Mouse (Mus musculus): ENCODE measurements around the gene Cttn. TPM values are rescaled to one million over a fixed set of nuclear protein-coding genes. Genes with fewer than 3 reads are reported as not detected.
A peak's percentile ranks its signal among the peaks of the same experiment; 100 is the strongest.

Cttn gene
- polyA plus RNA-seq (2014; fragmentation: Nextera tagmentation; extraction: Ambion mirVana), result 151 and 158 TPM in 2 replicates

DNA sequence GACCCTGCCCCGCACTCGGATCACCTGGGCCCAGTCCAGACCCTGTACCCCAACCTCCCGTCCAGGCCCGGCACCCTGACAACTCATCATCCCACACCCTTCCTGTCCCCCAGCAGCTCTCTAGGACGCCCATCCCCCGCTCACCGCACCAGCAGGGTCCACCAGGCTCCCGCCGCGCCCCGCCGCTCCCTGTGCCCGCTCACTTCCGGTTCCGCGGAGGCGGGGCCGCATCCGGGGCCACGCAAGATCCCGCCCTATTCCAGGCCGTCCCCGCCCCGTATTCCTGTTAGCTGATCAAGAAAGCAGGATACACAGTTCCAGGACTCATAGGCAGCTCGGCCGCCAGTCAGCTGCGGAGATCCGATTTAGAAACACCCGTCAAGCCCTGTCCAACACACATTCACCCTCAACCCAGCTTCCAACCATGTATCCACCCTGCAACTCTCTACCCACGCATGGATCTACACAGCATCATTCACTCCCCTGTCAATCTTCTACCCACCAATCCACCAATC, at the start of gene Cttn:
Gene Cttn (minus strand): TSS at position 465 of the 515 bp plus-strand sequence.
- ATAC-seq (peak; percentile 98), DNase-seq (ENCODE audit: low spot score) (peak; percentile 94)
- WGBS, result under 1% methylated on average over 30 of the region's 30 CpGs
- Histone ChIP-seq H3K4me3 (ENCODE audit: low read depth, low read length) (peak within 1 kb of the TSS; percentile 93), H3K36me3 (ENCODE audit: control insufficient read depth, insufficient read depth, low read length) (peaks cover 3% of the 10 kb centered on the region), H3K27me3 (replicated peaks; ENCODE audit: control insufficient read depth, insufficient read depth, low read length) (no peaks in the 10 kb centered on the region), H3K9me3 (replicated peaks; ENCODE audit: control insufficient read depth, low read length) (no peaks in the 10 kb centered on the region), H3K27ac (ENCODE audit: low read depth, low read length) (peak within 1 kb of the TSS; percentile 84), H3K4me1 (ENCODE audit: control insufficient read depth, insufficient read depth, low read length) (peaks cover 7% of the 10 kb centered on the region), H3K9ac (ENCODE audit: low read length) (peak within 1 kb of the TSS; percentile 96), H3K4me2 (ENCODE audit: low read length) (peak within 1 kb of the TSS; percentile 85)

DNA sequence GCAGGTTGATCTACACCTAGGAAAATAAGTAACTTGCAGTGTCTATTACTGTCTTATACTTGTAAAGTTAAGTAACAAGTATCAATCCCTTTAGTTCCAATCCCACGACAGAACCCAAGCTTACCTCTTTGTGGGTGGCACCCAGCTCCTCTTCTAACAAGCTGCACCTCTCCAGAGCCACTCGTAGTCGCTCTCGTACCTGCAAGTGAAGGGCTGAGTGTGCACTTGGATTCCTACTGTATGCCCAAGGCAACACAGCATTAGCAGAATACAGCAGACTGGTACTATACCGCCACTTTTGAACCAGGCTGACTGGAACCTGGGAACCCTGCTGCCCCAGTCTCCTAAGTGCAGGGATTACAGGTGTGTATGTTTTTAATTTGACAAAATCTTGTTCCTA, 49.0 kb upstream of the Cttn start:
- 93% methylated on average over 5 of the region's 5 CpGs for WGBS

DNA sequence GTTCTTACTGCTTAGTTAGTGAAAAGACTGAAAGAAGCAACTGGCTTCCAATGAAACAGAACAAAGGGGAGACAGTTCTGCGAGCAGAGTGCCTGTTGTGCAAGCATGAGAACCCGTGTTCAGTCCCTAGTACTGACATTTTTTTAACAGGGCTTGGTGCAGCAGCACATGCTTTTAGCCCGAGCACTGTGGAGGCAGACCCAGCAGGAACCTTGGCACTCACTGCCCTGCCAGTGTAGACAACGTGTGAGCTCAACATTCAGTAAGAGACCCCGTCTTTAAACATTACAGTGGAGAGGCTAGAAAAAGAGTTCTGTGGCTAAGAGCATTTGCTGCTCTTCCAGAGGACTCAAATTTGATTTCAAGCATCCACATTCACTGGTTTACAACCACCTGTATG, 45.9 kb upstream of the Cttn start:
- no peak overlapping the region for H3K4me3 ChIP-seq (ENCODE audit: low read depth, low read length)
- H3K36me3 ChIP-seq (ENCODE audit: control insufficient read depth, insufficient read depth, low read length), result peaks cover 79% of the 10 kb centered on the region
- H3K9ac ChIP-seq (ENCODE audit: low read length), result no peak overlapping the region
- WGBS, result 79% methylated on average over 5 of the region's 5 CpGs
- no peak for ATAC-seq
- H3K4me1 ChIP-seq (ENCODE audit: control insufficient read depth, insufficient read depth, low read length), result no peaks in the 10 kb centered on the region
- DNase-seq (ENCODE audit: low spot score), result no peak
- H3K27ac ChIP-seq (ENCODE audit: low read depth, low read length), result no peak overlapping the region
- H3K4me2 ChIP-seq (ENCODE audit: low read length), result no peak overlapping the region
- no peaks in the 10 kb centered on the region for H3K27me3 ChIP-seq (replicated peaks; ENCODE audit: control insufficient read depth, insufficient read depth, low read length)
- no peaks in the 10 kb centered on the region for H3K9me3 ChIP-seq (replicated peaks; ENCODE audit: control insufficient read depth, low read length)

More for the DNA sequence above, 49.0 kb upstream of the Cttn start:
- H3K36me3 ChIP-seq (ENCODE audit: control insufficient read depth, insufficient read depth, low read length), result peaks cover 50% of the 10 kb centered on the region
- H3K27me3 ChIP-seq (replicated peaks; ENCODE audit: control insufficient read depth, insufficient read depth, low read length), result no peaks in the 10 kb centered on the region
- no peak overlapping the region for H3K9ac ChIP-seq (ENCODE audit: low read length)
- no peaks in the 10 kb centered on the region for H3K4me1 ChIP-seq (ENCODE audit: control insufficient read depth, insufficient read depth, low read length)
- ATAC-seq (no peak), DNase-seq (ENCODE audit: low spot score) (no peak)
- no peak overlapping the region for H3K4me3 ChIP-seq (ENCODE audit: low read depth, low read length)
- H3K4me2 ChIP-seq (ENCODE audit: low read length), result no peak overlapping the region
- no peaks in the 10 kb centered on the region for H3K9me3 ChIP-seq (replicated peaks; ENCODE audit: control insufficient read depth, low read length)
- H3K27ac ChIP-seq (ENCODE audit: low read depth, low read length), result no peak overlapping the region

DNA sequence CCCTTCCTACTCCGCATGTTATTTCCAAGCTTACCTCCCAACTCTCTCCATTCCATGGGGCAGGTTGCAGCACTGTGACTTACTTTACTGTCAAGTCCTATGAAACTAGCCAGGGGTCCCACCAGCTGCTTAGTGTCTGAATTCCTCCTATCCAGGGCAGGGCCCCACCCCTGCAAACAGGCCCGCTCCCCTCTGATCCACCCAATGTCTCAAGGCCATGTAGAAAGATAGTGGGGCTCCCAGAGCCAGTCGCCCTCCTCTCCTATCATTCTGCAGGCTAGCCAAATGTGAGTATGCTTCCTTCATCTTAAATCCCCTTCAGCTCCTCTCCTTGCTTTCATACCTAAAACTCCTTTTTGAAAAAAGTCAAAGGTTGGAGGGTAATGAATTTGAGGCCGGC, 38.3 kb upstream of the Cttn start:
- no peaks in the 10 kb centered on the region for H3K9me3 ChIP-seq (replicated peaks; ENCODE audit: control insufficient read depth, low read length)
- no peaks in the 10 kb centered on the region for H3K4me1 ChIP-seq (ENCODE audit: control insufficient read depth, insufficient read depth, low read length)
- H3K27me3 ChIP-seq (replicated peaks; ENCODE audit: control insufficient read depth, insufficient read depth, low read length), result no peaks in the 10 kb centered on the region
- H3K36me3 ChIP-seq (ENCODE audit: control insufficient read depth, insufficient read depth, low read length), result peaks cover 94% of the 10 kb centered on the region
- H3K4me3 ChIP-seq (ENCODE audit: low read depth, low read length), result no peak overlapping the region
- ATAC-seq, result no peak
- no peak overlapping the region for H3K4me2 ChIP-seq (ENCODE audit: low read length)
- no peak overlapping the region for H3K9ac ChIP-seq (ENCODE audit: low read length)
- no peak for DNase-seq (ENCODE audit: low spot score)
- 98% methylated on average over 4 of the region's 4 CpGs for WGBS
- no peak overlapping the region for H3K27ac ChIP-seq (ENCODE audit: low read depth, low read length)

DNA sequence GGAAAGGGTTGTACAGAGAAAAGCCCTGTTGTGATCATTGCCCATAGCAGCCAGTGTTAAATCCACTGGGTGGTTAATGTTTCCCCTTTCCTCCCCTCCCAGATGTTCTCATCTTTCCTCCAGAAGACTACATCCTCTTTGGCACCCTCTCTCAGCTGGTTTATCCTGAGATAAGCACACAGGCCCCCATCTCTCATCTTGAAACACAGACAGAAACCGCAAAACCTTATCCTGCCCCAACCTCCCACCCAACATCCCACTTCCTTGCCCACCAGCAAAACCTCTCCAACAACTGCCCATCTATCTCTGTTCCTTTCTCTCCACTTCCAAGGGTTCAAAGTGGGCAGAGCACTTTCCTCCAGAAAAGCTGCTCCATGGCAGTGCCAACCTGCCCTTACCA, 36.0 kb upstream of the Cttn start:
- no peak overlapping the region for H3K27ac ChIP-seq (ENCODE audit: low read depth, low read length)
- peaks cover 96% of the 10 kb centered on the region for H3K36me3 ChIP-seq (ENCODE audit: control insufficient read depth, insufficient read depth, low read length)
- 100% methylated on average over 1 of the region's 1 CpGs for WGBS

DNA sequence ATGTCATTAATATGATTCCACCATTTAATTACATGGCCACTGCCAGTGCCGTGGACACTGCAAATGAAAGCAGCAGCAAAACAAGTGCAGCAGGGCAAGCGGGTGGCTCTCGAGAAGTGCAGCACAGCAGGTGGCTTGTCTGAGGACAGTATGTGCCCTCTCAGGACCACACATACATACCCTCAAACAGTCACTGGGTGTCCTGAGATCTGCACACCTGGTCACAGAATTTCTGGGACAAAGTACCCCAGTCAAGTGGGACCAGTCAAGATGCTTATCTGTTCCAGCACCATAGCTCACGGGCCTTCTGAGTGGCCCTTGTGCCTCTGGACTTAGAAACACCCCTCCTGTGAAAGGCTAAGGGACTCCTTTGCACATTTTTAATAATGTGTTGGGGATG, 33.1 kb upstream of the Cttn start:
- Histone ChIP-seq H3K9ac (ENCODE audit: low read length) (no peak overlapping the region), H3K27ac (ENCODE audit: low read depth, low read length) (no peak overlapping the region), H3K36me3 (ENCODE audit: control insufficient read depth, insufficient read depth, low read length) (peaks cover 88% of the 10 kb centered on the region), H3K4me1 (ENCODE audit: control insufficient read depth, insufficient read depth, low read length) (no peaks in the 10 kb centered on the region), H3K4me2 (ENCODE audit: low read length) (no peak overlapping the region), H3K4me3 (ENCODE audit: low read depth, low read length) (no peak overlapping the region), H3K9me3 (replicated peaks; ENCODE audit: control insufficient read depth, low read length) (no peaks in the 10 kb centered on the region), H3K27me3 (replicated peaks; ENCODE audit: control insufficient read depth, insufficient read depth, low read length) (no peaks in the 10 kb centered on the region)
- WGBS, result 84% methylated on average over 4 of the region's 4 CpGs
- DNase-seq (ENCODE audit: low spot score) (no peak), ATAC-seq (no peak)

More for the DNA sequence above, 36.0 kb upstream of the Cttn start:
- no peak overlapping the region for H3K4me3 ChIP-seq (ENCODE audit: low read depth, low read length)
- H3K4me2 ChIP-seq (ENCODE audit: low read length), result no peak overlapping the region
- no peaks in the 10 kb centered on the region for H3K9me3 ChIP-seq (replicated peaks; ENCODE audit: control insufficient read depth, low read length)
- ATAC-seq (no peak), DNase-seq (ENCODE audit: low spot score) (no peak)
- no peak overlapping the region for H3K9ac ChIP-seq (ENCODE audit: low read length)
- no peaks in the 10 kb centered on the region for H3K27me3 ChIP-seq (replicated peaks; ENCODE audit: control insufficient read depth, insufficient read depth, low read length)
- H3K4me1 ChIP-seq (ENCODE audit: control insufficient read depth, insufficient read depth, low read length), result no peaks in the 10 kb centered on the region

DNA sequence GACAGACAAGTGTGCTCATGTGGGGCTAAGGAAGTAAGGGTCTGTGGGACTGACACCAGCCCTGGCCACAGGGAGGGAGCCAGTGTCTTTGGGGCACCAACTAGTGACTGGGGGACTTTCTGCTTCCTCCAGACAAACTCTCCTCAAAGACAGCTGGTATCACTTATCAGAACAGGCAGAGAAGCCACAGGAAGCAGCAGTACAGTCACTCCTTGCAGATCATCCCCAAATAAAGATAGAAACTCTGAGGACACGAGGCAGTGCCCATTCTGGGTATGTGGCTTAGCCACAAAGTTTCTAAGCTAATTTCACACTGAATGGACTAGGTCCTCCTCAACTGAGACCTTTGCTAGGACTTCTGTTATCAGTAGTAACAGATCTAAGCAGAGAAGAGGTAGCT, 22.1 kb upstream of the Cttn start:
- Histone ChIP-seq H3K9ac (ENCODE audit: low read length) (no peak overlapping the region), H3K27me3 (replicated peaks; ENCODE audit: control insufficient read depth, insufficient read depth, low read length) (no peaks in the 10 kb centered on the region), H3K27ac (ENCODE audit: low read depth, low read length) (no peak overlapping the region), H3K36me3 (ENCODE audit: control insufficient read depth, insufficient read depth, low read length) (peaks cover 94% of the 10 kb centered on the region), H3K4me3 (ENCODE audit: low read depth, low read length) (no peak overlapping the region), H3K4me2 (ENCODE audit: low read length) (no peak overlapping the region), H3K9me3 (replicated peaks; ENCODE audit: control insufficient read depth, low read length) (no peaks in the 10 kb centered on the region), H3K4me1 (ENCODE audit: control insufficient read depth, insufficient read depth, low read length) (no peaks in the 10 kb centered on the region)
- ATAC-seq (no peak), DNase-seq (ENCODE audit: low spot score) (no peak)
- WGBS, result 89% methylated on average over 1 of the region's 1 CpGs

DNA sequence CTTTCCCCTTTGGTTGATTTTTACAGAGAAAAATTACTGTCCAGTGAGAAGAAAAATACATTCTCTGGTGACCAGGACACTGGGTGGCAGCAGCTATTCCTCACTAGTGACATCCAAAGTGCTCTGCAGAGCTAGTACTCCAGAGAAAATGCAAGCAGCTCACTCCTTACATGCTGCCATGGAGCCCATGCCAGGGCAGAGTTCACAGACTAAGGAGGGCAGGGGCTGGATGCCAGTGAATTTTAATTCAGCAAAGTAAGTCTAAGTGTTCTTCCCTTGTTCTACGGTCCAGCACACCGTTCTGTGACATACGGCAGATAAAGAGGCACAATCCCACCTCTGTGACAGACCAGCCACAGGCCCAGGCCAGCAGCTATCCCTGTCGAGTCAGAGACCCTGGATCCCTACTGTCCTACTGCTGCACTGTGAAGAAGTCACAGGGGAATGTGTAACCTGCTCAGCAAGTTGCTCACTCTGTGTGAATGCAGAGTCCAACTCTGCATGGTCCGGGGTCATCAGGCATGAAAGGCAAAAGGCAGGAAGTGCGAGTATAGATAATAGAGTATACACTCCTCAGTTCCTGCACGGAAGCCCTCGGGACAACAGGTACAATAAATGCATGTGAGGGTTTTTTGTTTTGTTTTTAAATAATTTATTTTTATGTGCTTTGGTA, 19.5 kb upstream of the Cttn start:
- no peaks in the 10 kb centered on the region for H3K4me1 ChIP-seq (ENCODE audit: control insufficient read depth, insufficient read depth, low read length)
- H3K9me3 ChIP-seq (replicated peaks; ENCODE audit: control insufficient read depth, low read length), result no peaks in the 10 kb centered on the region
- H3K27ac ChIP-seq (ENCODE audit: low read depth, low read length), result no peak overlapping the region
- H3K9ac ChIP-seq (ENCODE audit: low read length), result no peak overlapping the region
- DNase-seq (ENCODE audit: low spot score) (no peak), ATAC-seq (no peak)
- H3K4me2 ChIP-seq (ENCODE audit: low read length), result no peak overlapping the region
- WGBS, result 91% methylated on average over 8 of the region's 8 CpGs
- no peak overlapping the region for H3K4me3 ChIP-seq (ENCODE audit: low read depth, low read length)
- H3K36me3 ChIP-seq (ENCODE audit: control insufficient read depth, insufficient read depth, low read length), result peaks cover 83% of the 10 kb centered on the region
- no peaks in the 10 kb centered on the region for H3K27me3 ChIP-seq (replicated peaks; ENCODE audit: control insufficient read depth, insufficient read depth, low read length)

DNA sequence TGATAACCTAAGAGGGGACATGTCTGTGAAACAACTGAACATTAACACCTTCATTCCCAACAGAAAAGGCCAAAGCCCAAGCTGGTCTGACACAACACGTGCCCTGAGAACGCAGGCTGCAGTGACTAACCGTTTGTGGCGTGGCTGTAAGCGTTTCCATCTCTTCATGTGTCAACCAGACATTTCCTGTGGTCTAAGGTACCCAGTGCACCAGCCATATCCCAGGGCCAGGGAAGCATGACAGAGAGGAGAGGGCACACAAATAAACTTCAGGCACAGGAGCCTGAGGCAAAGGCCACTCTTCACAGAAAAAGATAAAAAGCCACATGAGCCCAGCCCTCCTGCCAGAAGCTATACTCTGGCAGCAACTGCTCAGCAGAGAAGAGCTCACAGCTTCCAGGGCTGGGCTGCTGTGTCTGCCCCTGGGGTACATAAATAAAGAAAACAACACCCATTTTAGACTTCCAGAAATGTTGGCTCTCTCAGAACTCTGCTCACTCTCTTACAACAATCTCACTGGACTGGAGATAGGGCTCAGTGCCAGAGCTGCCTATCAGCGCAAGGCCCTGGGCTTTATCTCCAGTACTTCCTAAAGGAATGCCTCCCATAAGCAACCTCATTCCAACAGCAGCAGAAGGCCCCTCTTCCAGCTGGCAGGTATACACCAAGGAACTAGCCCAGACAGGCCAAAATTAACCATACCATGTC, 18.4 kb upstream of the Cttn start:
- ATAC-seq (no peak), DNase-seq (ENCODE audit: low spot score) (no peak)
- H3K27me3 ChIP-seq (replicated peaks; ENCODE audit: control insufficient read depth, insufficient read depth, low read length), result no peaks in the 10 kb centered on the region
- H3K27ac ChIP-seq (ENCODE audit: low read depth, low read length), result no peak overlapping the region
- H3K9me3 ChIP-seq (replicated peaks; ENCODE audit: control insufficient read depth, low read length), result no peaks in the 10 kb centered on the region
- no peaks in the 10 kb centered on the region for H3K4me1 ChIP-seq (ENCODE audit: control insufficient read depth, insufficient read depth, low read length)
- no peak overlapping the region for H3K4me2 ChIP-seq (ENCODE audit: low read length)
- no peak overlapping the region for H3K4me3 ChIP-seq (ENCODE audit: low read depth, low read length)
- peaks cover 84% of the 10 kb centered on the region for H3K36me3 ChIP-seq (ENCODE audit: control insufficient read depth, insufficient read depth, low read length)
- H3K9ac ChIP-seq (ENCODE audit: low read length), result no peak overlapping the region
- 93% methylated on average over 6 of the region's 6 CpGs for WGBS

Measured in forebrain, embryonic 14.5 days (tissue).